Mouse (Mus musculus) layer of hippocampus, adult 8-10 months (tissue): ENCODE measurements around the gene Pnpla6. TPM values are rescaled to one million over a fixed set of nuclear protein-coding genes. Genes with fewer than 3 reads are reported as not detected.

Experiments used
- DNase-seq, 2 experiments: peaks; one replicate each; pipeline ENCODE4 v3.0.0; 2022; ENCODE audit warnings: low spot score in 2 of 2
- total RNA-seq, 4 experiments: library from RNA; stranded (reverse); gene quantifications; 2 replicates each; pipeline ENCODE4 v1.2.4; 2022

Gene Pnpla6
- total RNA-seq, 4 experiments from 2014 or later, result 66.7 to 102 (median 88.9) TPM

DNA sequence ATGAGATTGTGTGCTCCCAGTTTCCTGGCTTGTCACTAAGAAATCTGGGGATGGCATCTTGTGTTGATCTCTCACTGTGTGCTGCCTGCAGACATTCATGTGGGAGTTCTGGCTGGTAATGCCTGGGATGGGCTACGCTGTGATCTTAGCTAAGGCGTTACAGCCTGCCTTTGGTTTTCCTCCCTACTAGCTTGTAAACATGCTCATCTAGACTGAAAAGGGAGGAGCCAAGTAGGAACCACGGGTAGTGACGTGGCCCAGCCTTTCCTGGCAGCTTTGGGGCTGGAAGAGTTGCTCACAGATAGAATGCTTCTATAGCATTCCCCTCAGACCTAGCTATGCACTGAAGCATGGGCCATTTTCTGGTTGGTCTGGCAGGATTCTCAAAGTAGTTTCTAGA is 13.0 kb upstream of the Pnpla6 start:
- no peak for DNase-seq

DNA sequence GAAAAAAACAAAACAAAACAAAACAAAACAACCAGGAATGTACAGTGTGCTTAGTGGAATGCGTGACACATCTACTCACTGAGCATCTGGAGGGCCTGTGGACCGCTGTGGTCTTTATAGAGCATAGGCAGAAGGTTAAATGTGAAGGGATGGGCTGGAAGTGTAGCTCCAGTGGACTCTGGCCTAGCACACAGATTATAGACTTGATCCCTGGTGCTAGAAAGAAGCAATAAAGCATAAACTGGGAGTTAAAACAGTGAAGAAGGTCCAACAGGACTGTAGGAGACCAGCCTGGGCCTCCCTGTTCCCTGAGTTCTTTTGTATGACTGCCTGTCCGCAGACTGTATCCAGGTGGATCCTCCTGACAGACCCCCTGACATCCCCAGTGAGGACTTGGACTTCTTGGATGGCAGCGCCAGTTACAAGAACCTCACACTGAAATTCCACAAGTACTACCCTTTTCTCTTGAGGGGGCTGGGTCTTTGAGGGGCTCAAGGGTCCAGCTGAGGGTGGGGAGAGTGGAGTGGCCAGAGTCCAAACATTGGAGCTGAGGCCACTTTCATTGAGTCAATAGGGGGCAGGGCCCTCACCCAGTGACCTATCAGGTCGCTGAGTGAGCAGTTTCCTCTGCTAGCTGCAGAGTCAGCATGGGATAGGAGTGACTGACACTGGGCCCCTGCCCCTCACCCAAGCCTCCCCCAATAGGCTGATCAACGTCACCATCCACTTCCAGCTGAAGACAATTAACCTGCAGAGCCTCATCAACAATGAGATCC is 7.0 kb upstream of the Pnpla6 start:
- no peak for DNase-seq

DNA sequence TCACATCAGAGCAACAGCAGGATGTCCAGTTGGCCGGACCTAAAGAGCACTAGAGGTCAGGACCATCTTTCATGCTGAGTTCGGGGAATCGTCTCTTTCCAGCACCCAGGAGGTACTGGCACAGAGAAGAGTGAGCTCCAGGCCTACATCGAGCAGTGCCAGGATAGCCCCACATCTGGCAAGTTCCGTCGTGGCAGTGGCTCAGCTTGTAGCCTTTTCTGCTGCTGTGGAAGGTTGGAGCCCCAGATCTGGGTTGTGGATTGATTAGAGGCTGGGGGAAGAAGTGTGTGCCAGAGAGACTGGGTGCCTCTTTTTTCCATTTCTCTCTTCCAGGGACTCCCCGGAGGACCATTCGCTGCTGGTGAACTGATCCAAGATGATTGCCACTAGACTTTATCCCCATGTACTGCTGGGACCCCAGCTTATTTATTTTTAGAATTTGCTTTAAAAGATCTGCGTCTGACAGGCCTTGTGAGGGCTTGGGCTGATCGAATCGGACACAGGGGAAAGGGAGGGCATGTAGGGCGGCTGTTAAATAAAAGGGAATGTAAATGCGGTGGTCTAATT is 420 bp upstream of the Pnpla6 start:
- no peak for DNase-seq

DNA sequence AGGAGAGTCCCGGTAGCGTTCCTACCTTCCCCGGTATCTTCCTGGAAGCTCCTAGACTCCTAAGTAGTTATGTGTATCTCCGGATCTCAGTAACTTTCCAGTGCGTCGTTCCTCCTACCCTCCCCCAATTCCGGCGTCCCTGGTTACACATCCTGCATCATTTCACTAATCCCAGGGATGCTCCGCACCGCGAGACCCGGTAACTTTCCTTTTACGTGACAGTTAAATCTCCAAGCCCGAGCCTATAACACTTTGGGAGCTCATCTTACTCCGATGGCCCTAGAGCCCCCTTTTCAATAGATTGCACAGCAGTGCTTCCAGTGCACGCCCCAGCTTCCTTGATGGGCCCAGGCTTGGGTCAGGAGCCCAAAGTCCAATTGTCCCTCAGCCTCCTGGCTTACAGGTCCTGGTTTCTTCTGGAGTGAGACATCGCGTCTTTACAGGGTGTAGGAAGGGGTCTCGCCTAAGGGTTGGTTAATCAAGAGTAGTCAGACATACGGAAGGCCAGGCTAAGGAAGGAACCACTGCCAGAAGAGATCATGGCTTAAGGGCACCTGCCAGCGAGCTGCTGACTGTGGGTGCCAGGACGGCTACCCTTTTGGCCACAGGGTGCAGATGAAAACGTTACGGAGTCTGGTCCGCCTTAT is 710 bp downstream of the Pnpla6 start:
- peak; percentile 64 to 70 for DNase-seq

DNA sequence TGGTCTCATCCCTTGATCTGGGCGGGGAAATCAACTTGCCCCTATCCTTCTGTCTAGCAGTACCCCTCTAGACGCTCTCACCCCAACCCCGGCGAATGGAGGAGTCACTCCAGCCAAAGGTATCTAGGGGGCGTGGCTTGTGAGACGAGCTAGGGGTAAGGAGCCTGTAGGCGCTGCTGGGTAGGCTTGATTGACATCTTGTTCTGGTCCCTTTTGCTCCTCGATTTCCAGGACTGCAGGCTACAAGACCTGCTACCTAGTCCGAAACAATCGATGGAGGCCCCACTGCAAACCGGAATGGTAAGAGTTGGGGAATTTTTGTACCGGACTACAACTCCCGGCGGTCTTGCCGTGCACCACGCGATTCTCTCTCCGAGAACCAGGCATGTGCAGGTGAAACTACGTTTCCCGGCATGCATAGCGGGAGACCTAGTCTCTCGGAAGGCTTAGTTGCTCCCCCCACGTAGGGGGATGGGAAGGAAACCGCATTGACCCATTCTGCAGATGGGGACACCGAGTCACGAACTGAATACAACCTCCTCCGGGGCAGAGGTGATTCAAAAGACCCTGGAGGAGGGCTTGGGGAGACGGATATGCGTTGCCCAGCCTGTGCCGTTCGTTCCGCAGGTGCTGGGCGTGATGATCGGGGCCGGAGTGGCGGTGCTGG is 1.4 kb downstream of the Pnpla6 start:
- peak; percentile 95 to 96 for DNase-seq

DNA sequence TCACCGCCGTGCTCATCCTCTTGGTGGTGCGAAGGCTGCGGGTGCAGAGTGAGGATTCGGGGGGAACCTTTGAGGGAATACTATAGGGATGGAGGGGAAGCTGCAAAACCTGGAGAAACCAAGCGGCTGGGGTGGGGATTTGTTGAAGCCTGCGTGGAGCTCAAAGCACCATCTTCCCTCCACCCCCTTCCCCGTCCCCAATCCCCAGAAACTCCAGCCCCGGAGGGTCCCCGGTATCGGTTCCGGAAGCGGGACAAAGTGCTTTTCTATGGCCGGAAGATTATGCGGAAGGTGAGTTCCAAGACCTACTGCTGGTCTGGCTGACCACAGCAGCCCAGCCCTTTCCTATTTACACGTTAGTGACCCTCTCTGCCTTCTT is 1.9 kb downstream of the Pnpla6 start:
- no peak for DNase-seq

DNA sequence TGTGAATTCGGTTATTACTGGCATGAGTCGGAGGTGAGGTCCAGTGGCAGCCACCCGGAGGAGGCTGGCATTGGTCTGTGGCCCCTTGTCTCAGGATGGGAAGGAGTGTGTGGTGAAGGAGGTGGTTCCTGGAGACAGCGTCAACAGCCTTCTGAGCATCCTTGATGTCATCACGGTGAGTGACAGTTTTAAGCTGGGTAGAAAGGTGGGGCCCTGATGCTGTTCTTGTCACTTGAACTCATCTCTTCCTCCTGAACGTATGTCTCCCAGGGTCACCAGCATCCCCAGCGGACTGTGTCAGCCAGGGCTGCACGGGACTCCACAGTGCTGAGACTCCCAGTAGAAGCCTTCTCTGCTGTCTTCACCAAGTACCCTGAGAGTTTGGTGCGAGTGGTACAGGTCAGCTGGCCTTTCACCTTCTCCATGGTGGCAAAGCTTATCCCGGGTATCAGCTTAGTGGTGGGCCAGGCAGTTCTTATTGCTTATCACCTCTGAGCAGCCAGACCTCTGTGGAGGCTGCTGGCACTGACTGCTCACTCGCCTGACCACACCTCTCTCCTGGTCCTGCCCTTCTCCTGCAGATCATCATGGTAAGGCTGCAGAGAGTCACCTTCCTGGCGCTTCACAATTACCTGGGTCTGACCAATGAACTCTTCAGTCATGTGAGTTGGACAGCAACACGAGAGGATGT is 7.0 kb downstream of the Pnpla6 start:
- no peak for DNase-seq

DNA sequence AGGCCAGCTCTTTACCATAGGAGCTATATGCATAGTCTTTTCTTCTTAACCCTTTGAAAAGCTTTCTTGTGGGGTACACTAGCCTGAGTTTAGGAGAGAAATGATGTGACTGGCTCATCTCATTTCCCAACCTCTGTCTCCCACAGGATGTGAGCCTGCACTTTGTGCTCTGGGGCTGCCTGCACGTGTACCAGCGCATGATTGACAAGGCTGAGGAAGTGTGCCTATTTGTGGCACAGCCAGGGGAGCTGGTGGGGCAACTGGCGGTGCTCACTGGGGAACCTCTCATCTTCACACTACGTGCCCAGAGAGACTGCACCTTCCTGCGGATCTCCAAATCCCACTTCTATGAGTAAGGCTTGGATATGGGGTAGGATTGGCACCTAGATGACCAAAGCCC is 15.6 kb downstream of the Pnpla6 start:
- no peak for DNase-seq

DNA sequence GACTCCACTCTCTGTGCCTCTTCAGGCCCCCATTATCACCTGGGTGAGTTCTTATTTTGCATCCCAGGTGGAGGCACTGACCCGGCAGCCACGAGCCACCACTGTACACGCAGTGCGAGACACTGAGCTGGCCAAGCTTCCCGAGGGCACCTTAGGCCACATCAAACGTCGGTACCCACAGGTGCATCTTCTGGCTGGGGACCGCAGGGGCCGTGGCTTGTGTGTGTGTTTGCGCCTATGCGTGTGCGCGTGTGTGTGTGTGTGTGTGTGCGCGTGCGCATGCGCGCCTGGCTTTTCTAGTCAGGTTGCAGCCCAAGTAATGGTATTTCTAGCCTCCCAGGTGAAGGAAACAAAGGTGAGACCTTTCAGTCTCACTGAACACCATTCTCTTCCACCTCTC is 16.8 kb downstream of the Pnpla6 start:
- no peak for DNase-seq

DNA sequence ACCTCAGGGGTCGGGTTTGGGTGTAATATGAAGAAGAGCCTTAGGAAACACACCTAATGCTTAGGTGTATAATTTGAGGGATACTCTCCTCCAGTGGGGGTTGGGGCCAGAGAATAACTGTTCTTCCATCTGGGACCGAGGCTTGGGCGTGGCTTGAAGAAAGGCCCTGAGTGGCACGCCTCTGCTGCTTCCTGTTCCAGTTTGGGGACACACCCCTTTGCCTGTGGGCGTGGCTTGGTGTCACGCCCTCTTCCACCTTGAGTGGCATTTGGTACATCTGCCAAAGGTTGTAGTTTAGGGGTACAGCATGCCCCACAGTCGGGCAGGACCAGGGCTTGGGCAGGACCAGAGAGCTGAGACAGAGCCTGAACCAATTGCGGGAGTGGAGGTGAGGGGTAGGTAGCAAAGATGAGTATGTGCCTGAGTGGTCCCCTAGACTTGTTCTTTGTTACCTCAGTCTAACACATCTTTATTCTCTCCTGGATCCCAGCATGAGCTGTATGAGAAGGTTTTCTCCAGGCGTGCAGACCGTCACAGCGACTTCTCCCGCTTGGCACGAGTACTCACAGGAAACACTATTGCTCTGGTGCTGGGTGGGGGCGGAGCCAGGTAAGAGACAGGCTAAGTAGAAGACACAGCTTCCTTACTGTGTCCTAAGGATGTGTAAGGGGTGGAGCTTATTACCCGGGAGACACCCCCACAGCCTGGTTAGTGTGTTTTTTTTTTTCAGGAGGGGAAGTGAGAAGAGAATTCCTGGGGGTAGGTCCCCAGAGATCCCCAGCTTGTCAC is 21.1 kb downstream of the Pnpla6 start:
- no peak for DNase-seq

DNA sequence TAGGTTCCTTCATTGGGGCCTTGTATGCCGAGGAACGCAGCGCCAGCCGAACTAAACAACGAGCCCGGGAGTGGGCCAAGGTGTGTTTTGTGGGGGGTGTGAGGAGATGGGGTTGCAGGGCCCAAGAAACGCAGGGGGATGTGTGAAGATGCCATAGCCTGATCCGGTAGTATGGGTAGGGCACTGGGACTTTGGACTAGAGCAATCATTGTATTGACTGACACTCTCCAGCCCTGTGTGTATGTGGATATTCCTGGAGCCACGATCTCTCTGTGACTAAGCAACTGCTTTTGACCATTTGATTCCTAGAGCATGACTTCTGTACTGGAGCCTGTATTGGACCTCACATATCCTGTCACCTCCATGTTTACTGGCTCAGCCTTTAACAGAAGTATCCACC is 21.8 kb downstream of the Pnpla6 start:
- no peak for DNase-seq

DNA sequence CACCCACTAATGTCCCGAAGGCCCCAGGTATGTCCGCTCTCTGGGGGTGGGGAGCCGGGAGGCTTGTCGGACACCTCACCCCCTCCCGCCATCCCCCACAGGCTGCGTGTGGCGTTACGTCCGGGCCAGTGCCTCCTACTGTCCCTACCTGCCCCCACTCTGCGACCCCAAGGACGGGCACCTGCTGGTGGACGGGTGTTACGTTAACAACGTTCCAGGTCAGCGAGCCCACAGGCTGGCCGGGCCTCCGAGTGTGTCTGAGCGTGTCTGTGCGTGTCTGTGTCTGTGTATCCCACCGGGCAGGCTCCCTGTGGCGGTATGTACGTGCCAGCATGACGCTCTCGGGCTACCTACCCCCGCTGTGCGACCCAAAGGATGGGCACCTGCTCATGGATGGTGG is 22.5 kb downstream of the Pnpla6 start:
- no peak for DNase-seq

DNA sequence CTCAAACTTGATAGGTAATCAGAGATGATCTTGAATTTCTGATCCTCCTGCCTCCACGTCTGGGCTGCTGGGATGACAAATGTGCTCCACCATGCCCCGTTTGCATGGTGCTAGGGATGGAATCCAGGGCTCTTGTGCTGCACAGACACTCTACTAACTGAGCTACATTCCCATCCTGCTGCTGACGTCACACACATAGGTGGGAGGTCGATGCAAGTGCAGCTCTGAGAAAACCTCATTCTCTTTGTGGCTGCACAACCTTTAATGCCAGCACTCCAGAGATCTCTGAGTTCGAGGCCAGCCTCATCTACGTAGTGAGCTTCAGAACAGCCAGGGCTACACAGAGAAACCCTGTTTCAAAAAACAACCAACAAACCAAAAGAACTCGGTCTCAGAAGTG is 24.0 kb downstream of the Pnpla6 start:
- no peak for DNase-seq

DNA sequence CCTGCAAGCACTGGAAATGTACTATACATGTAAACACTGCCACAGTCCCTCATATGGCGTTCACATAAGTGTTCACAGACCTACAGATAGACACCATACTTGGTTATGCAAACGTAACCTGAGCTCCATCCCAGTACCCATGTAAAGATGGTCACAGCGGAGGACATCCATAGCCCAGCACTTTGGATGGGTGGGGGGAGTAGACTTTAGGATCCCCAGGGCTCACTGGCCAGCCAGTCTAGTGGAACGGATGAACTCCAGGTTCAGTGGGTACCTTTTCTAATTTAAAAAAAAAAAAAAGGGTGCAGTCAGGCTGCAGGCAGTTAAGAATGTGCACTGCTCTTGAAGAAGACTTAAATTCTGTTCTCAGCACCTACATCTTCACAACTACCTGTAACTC is 24.9 kb downstream of the Pnpla6 start:
- no peak for DNase-seq

DNA sequence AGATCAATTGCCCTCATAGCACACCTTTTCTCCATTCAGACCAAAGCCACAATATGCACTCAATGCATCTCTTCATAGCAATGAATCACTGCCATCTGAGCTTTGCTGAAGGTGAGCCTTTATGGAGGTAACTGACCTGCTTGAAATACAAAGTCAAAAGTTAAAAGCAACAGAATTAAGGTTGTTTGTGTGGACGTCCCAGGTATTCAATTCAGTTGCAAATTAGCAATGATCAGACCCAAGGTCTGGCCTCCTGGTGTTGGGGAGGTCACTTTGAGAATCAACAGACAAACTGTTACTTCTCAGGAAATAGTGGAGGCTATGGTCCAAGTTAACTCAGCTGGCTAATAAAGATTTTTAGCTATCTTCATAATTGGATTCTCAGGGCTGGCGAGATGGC is 31.3 kb downstream of the Pnpla6 start:
- no peak for DNase-seq

DNA sequence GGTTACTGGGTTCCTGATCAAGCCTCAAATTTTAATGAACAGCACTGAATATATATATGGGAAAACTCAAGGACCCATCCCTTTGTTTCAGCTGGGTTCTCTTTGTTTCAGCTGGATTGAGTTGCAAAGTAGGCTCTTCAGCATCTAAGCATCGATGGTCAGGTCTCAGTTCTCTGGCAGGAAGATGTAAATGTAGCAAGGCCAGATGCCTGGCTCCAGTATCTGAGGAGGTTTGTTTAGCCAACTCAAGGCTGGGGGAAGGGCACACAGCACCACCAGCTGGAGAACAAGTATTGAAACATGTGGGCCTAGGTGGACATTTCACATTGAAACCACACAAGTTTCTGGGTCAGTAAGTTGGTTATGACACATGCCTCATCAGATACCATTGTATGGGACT is 37.1 kb downstream of the Pnpla6 start:
- no peak for DNase-seq

DNA sequence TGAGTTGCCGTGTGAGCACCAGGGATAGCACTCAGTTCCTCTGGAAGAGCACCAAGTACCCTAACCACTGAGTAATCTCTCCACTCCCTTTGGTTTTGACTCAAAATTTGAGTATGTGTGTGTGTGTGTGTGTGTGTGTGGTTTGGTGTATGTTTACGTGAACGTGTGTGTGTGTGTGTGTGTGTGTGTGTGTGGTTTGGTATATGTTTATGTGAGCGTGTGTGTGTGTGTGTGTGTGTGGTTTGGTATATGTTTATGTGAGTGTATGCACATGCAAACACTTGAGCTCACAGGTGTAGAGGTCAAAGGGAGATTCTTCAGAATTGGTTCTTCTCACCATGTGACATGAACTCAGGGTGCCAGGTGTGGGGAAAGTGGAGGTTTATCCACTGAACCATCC is 40.9 kb downstream of the Pnpla6 start:
- DNase-seq, result no peak

DNA sequence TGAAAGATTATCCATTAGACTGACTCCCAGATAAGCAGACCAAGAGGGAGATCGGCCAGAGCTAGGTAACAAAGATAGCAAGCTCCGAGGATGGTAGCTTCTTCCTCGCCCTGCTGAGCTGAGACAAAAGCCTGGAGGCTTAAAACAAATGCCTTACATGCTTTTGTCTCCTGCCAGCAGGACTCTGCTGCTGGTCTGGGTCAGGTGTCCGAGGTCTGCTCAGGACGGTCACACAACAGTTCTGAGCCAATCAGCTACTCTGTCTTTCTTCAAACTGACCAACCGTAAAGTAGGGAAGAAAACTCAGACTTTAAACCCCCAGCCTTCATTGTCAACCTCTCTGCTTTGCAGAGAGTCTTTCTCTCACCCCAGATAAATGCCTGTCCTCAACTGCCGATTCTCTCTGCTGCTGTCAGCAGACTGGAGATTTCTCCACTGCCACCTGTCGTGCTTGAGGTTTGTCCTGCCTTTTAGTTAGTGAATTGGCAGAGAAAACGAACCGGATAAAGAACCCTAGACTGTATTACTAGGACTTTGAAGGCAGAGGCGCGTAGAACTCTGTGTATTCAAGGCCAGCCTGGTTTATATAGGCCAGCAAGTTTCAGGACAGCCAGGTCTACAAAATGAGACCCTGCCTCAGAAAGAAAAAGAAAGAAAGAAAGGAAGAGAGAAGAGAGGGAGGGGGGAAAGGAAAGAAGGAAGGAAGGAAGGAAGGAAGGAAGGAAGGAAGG is 52.6 kb downstream of the Pnpla6 start, which contains the start of gene C330021F23Rik:
Gene C330021F23Rik, plus strand, starts transcription at position 350 of the 731 bp plus-strand sequence.
- no peak for DNase-seq

DNA sequence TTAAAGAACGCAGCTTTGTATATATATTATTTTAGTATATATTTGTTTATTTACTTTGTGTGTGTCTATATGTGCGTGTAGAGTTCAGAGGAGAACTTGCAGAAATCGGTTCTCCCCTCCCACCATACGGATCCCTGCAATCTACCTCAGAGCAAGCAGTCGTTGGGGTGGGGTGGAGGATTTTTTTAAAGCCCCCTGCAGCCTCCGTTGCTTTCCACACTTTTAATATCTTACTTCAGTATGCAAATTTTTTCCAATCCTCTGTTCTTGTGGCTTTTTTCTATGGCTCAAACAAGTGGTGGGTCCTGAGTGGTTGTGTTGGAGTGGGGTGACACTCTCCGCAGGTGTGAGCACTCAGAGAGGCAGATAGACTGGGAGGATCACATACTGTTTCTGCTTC is 53.2 kb downstream of the Pnpla6 start:
- no peak for DNase-seq

DNA sequence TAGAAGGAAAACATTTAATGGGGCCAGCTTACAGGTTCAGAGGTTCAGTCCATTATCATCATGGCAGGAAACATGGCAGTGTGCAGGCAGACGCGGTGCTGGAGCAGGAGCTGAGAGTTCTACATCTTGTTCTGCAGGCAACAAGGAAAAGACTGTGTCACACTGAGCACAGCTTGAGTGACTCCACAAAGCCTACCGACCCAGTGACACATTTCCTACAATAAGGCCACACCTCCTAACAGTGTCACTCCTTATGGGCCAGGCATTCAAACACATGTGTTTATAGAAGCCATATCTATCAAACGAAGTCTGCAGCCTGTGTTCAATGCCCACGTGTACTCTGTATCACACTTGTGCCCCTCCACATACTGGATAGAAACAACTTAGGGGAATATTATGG is 54.6 kb downstream of the Pnpla6 start:
- no peak for DNase-seq
